In genomic region chr5:29205690-29206089, GRCm38 (mm10) we compare ENCODE assay signal across 21 mouse cellular contexts. TPM values are rescaled to one million over a fixed set of nuclear protein-coding genes. Genes with fewer than 3 reads are reported as not detected.
DNase-seq lines count a peak whose midpoint lies in the region; ATAC-seq lines count a peak whose summit lies in the region.
"Had no signal": no experiment of that assay in that cellular context is flagged by ENCODE, and none has a peak within 500 bp of the region (broad histone marks: within the 10 kb centered on the region; RNA-seq: fewer than 3 reads in every experiment).

No protein-coding gene starts in this region.

- no peak overlapping the region for H3K27ac ChIP-seq in kidney, embryonic 15.5 days
- H3K27ac ChIP-seq in midbrain, embryonic 10.5 days (replicated peaks), result no peak overlapping the region
- H3K27ac ChIP-seq: embryonic facial prominence, embryonic 13.5 days; forebrain, embryonic 12.5 days; heart, embryonic 10.5 days; hindbrain, embryonic 12.5 days had no signal

- H3K4me1 ChIP-seq in kidney, embryonic 15.5 days, result no peaks in the 10 kb centered on the region
- peaks cover 5% of the 10 kb centered on the region; the same call in 1 of the 2 replicates for H3K4me1 ChIP-seq in midbrain, embryonic 10.5 days
- H3K4me1 ChIP-seq: embryonic facial prominence, embryonic 13.5 days; forebrain, embryonic 12.5 days; heart, embryonic 10.5 days; hindbrain, embryonic 12.5 days had no signal

- no peaks in the 10 kb centered on the region for H3K36me3 ChIP-seq in kidney, embryonic 15.5 days
- peaks cover 19% of the 10 kb centered on the region for H3K36me3 ChIP-seq in midbrain, embryonic 10.5 days
- H3K36me3 ChIP-seq: embryonic facial prominence, embryonic 13.5 days; forebrain, embryonic 12.5 days; G1E; heart, embryonic 10.5 days had no signal

- H3K4me2 ChIP-seq in kidney, embryonic 15.5 days, result no peak overlapping the region
- H3K4me2 ChIP-seq: embryonic facial prominence, embryonic 13.5 days; forebrain, embryonic 12.5 days; hindbrain, embryonic 12.5 days had no signal

- 75% methylated on average over 5 of the region's 5 CpGs for WGBS in kidney, embryonic 15.5 days
- 90% methylated on average over 5 of the region's 5 CpGs for whole genome bisulfite sequencing in midbrain, embryonic 10.5 days

- DNase-seq in thymus, postnatal 0 days (ENCODE audit: low spot score), result peak; percentile 35
- DNase-seq in thymus, adult 18-20 months, result no peak
- DNase-seq in T-cell, adult 2 months (ENCODE audit: low spot score), result peak; percentile 68
- DNase-seq in naive thymus-derived CD4-positive, alpha-beta T cell, adult 2 months (ENCODE audit: low read depth), result peak; percentile 74
- DNase-seq in layer of hippocampus, adult 8-10 months (ENCODE audit: low spot score in 2 of 2), result no peak
- no peak for DNase-seq in midbrain, embryonic 10.5 days (ENCODE audit: low spot score)
- DNase-seq: adrenal gland, postnatal 25 days; cerebellum, adult 18-20 months; cerebellum, adult 9-11 months; cerebellum, postnatal 36 days; gastrocnemius, postnatal 10 days; heart, adult 18-20 months; heart, postnatal 10 days; heart, postnatal 4 days had no signal

- no peak overlapping the region for H3K4me3 ChIP-seq in kidney, embryonic 15.5 days (replicated peaks)
- H3K4me3 ChIP-seq in midbrain, embryonic 10.5 days, result no peak overlapping the region
- H3K4me3 ChIP-seq: embryonic facial prominence, embryonic 13.5 days; forebrain, embryonic 12.5 days; heart, embryonic 10.5 days; hindbrain, embryonic 12.5 days had no signal

- H3K9ac ChIP-seq in kidney, embryonic 15.5 days, result no peak overlapping the region
- H3K9ac ChIP-seq: embryonic facial prominence, embryonic 13.5 days; forebrain, embryonic 12.5 days; hindbrain, embryonic 12.5 days had no signal

- H3K9me3 ChIP-seq in kidney, embryonic 15.5 days (replicated peaks), result no peaks in the 10 kb centered on the region
- H3K9me3 ChIP-seq in midbrain, embryonic 10.5 days (replicated peaks), result no peaks in the 10 kb centered on the region
- H3K9me3 ChIP-seq: embryonic facial prominence, embryonic 13.5 days; forebrain, embryonic 12.5 days; G1E; heart, embryonic 10.5 days; hindbrain, embryonic 12.5 days had no signal

- no peak for ATAC-seq in kidney, embryonic 15.5 days (replicated peaks; ENCODE audit: low FRiP score)
- ATAC-seq: forebrain, embryonic 16.5 days had no signal

- H3K27me3 ChIP-seq in kidney, embryonic 15.5 days, result no peaks in the 10 kb centered on the region
- no peaks in the 10 kb centered on the region for H3K27me3 ChIP-seq in midbrain, embryonic 10.5 days (ENCODE audit: low read depth, poor library complexity, severe bottlenecking)
- H3K27me3 ChIP-seq: embryonic facial prominence, embryonic 13.5 days; forebrain, embryonic 12.5 days; hindbrain, embryonic 12.5 days had no signal

RNA-seq across cellular contexts. Expression of gene Rnf32, which starts 9.9 kb away (rescaled TPM):
- polyA plus RNA-seq in thymus, postnatal 0 days (2015; fragmentation: Nextera tagmentation; extraction: Ambion mirVana), result 1.3 and 1.9 TPM in 2 replicates
- 10 to 100 TPM; 15.5 to 30.5 (median 20.8) TPM for total RNA-seq in layer of hippocampus, adult 8-10 months (2022)
- 1.8 and 2.2 TPM in 2 replicates for polyA plus RNA-seq in kidney, embryonic 15.5 days (2015; fragmentation: Nextera tagmentation; extraction: Ambion mirVana)
- polyA plus RNA-seq in midbrain, embryonic 10.5 days (2016; fragmentation: Nextera tagmentation; extraction: Ambion mirVana), result 7.0 and 8.4 TPM in 2 replicates

Comparison
In these comparisons a context has a peak if more than half of its experiments do, and no peak if none do; other contexts are left out.
1. DNase-seq: peak in thymus, postnatal 0 days (single experiment), T-cell, adult 2 months (single experiment) and naive thymus-derived CD4-positive, alpha-beta T cell, adult 2 months (single experiment); none in thymus, adult 18-20 months (0 of 2), layer of hippocampus, adult 8-10 months (0 of 2) and midbrain, embryonic 10.5 days (single experiment).